In the genomic region with DNA sequence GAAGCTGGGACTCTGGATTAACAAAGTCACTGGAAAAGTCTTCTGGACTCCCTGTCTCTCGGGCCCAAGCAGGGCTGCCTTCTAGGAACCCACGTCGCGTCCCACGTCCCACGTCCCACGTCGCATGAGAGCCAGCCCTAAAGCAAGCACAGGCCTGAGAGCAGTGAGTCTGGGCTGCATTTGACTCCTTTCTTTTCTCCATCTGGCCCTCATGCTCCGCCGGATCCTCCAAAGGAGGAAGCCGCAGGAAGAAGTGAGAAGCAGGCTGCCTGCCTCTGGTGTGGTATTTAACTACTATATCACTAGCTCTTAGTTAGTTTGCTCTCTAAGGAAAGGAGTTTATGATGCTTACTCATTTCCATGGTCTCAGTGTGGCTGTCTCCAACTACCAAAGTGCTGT, we compare ENCODE assay signal across 10 mouse cellular contexts. TPM values are rescaled to one million over a fixed set of nuclear protein-coding genes. Genes with fewer than 3 reads are reported as not detected.
DNase-seq lines count a peak whose midpoint lies in the region; ATAC-seq and TF ChIP-seq lines count a peak whose summit lies in the region.
"Had no signal": no experiment of that assay in that cellular context is flagged by ENCODE, and none has a peak within 500 bp of the region (broad histone marks: within the 10 kb centered on the region; RNA-seq: fewer than 3 reads in every experiment).

No protein-coding gene starts in this region.

- H3K27ac ChIP-seq in heart, embryonic 12.5 days (ENCODE audit: poor library complexity, severe bottlenecking): no peak overlapping the region
- H3K27ac ChIP-seq in lung, embryonic 16.5 days (ENCODE audit: low read length): 0 out of 2 replicates have a peak overlapping the region, but pooled peaks have one; percentile 13
- H3K27ac ChIP-seq in small intestine, adult 2 months (ENCODE audit: insufficient read depth, low read depth, low read length): peak overlapping the region; percentile 36; the same call in 1 of the 2 replicates
- no peak overlapping the region for H3K27ac ChIP-seq in hindbrain, embryonic 16.5 days (ENCODE audit: low read depth, low read length)
- H3K27ac ChIP-seq: hindbrain, embryonic 13.5 days had no signal

- no peak for TF ChIP-seq POLR2A in small intestine, adult 2 months (IDR thresholded peaks at IDR 0.05; ENCODE audit: low read depth, low read length)

- no peaks in the 10 kb centered on the region for H3K27me3 ChIP-seq in heart, embryonic 12.5 days (replicated peaks)
- no peaks in the 10 kb centered on the region for H3K27me3 ChIP-seq in lung, embryonic 16.5 days (ENCODE audit: control insufficient read depth, insufficient read depth, low read depth, low read length)
- no peaks in the 10 kb centered on the region for H3K27me3 ChIP-seq in small intestine, adult 2 months (ENCODE audit: control insufficient read depth, insufficient read depth, low read length)
- H3K27me3 ChIP-seq in hindbrain, embryonic 16.5 days (replicated peaks; ENCODE audit: control insufficient read depth, insufficient read depth, low read length): no peaks in the 10 kb centered on the region
- H3K27me3 ChIP-seq: hindbrain, embryonic 13.5 days had no signal

- WGBS in heart, embryonic 12.5 days: 82% methylated on average over 11 of the region's 11 CpGs
- WGBS in lung, embryonic 16.5 days: 85% methylated on average over 11 of the region's 11 CpGs
- WGBS in small intestine, adult 2 months: 73% methylated on average over 11 of the region's 11 CpGs
- WGBS in hindbrain, embryonic 16.5 days: 77% methylated on average over 11 of the region's 11 CpGs

- no peak overlapping the region for H3K4me3 ChIP-seq in heart, embryonic 12.5 days
- no peak overlapping the region for H3K4me3 ChIP-seq in lung, embryonic 16.5 days (ENCODE audit: low read length)
- no peak overlapping the region for H3K4me3 ChIP-seq in small intestine, adult 2 months (ENCODE audit: low read depth, low read length)
- H3K4me3 ChIP-seq in hindbrain, embryonic 16.5 days (ENCODE audit: low read length): no peak overlapping the region
- H3K4me3 ChIP-seq: hindbrain, embryonic 13.5 days had no signal

- no peak overlapping the region for H3K9ac ChIP-seq in heart, embryonic 12.5 days
- 0 out of 2 replicates have a peak overlapping the region, but pooled peaks have one; percentile 3 for H3K9ac ChIP-seq in lung, embryonic 16.5 days (ENCODE audit: low read length)
- H3K9ac ChIP-seq in hindbrain, embryonic 16.5 days (ENCODE audit: low read depth, low read length): no peak overlapping the region
- H3K9ac ChIP-seq: hindbrain, embryonic 13.5 days; liver, postnatal 0 days had no signal

- no peak for ATAC-seq in heart, embryonic 12.5 days (ENCODE audit: insufficient number of reproducible peaks, low FRiP score)
- no peak for ATAC-seq in lung, embryonic 16.5 days (ENCODE audit: low read depth)
- no peak for ATAC-seq in hindbrain, embryonic 16.5 days
- ATAC-seq: CD4-positive, CD25-positive, alpha-beta regulatory T cell, adult 4 months had no signal

- H3K4me1 ChIP-seq in heart, embryonic 12.5 days (replicated peaks): peaks cover 26% of the 10 kb centered on the region
- peaks cover 10% of the 10 kb centered on the region for H3K4me1 ChIP-seq in lung, embryonic 16.5 days (replicated peaks; ENCODE audit: control insufficient read depth, insufficient read depth, low read length)
- peaks cover 8% of the 10 kb centered on the region for H3K4me1 ChIP-seq in small intestine, adult 2 months (ENCODE audit: control insufficient read depth, insufficient read depth, insufficient read length, low read length)
- peaks cover 3% of the 10 kb centered on the region; the same call in 1 of the 2 replicates for H3K4me1 ChIP-seq in hindbrain, embryonic 16.5 days (ENCODE audit: control insufficient read depth, insufficient read depth, low read depth, low read length)

- H3K9me3 ChIP-seq in heart, embryonic 12.5 days (replicated peaks): no peaks in the 10 kb centered on the region
- no peaks in the 10 kb centered on the region for H3K9me3 ChIP-seq in lung, embryonic 16.5 days (ENCODE audit: control insufficient read depth, low read length)
- H3K9me3 ChIP-seq in hindbrain, embryonic 16.5 days (ENCODE audit: control insufficient read depth, low read length): no peaks in the 10 kb centered on the region
- H3K9me3 ChIP-seq: hindbrain, embryonic 13.5 days had no signal

- peak overlapping the region; percentile 54; the same call in 1 of the 2 replicates for H3K4me2 ChIP-seq in heart, embryonic 12.5 days
- H3K4me2 ChIP-seq in lung, embryonic 16.5 days (ENCODE audit: low read depth, low read length): no peak overlapping the region; the same call in 1 of the 2 replicates
- no peak overlapping the region for H3K4me2 ChIP-seq in hindbrain, embryonic 16.5 days (ENCODE audit: low read length)

- DNase-seq in heart, postnatal 25 days (ENCODE audit: low spot score): no peak
- DNase-seq in lung, postnatal 10 days: no peak
- peak; percentile 32 for DNase-seq in MEL-GATA-1-ER (ENCODE audit: extremely low read depth, low read depth)

- intact Hi-C loops in heart, postnatal 25 days (cut with DNase I): loop anchor here (1.0 kb wide), 1 partner anchor 264 kb away; a partner anchor contains a TSS

- TF ChIP-seq CTCF in small intestine, adult 2 months (IDR thresholded peaks at IDR 0.05; ENCODE audit: extremely low read depth, insufficient read length, insufficient replicate concordance, low read depth, low read length): no peak

- no peaks in the 10 kb centered on the region for H3K36me3 ChIP-seq in heart, embryonic 12.5 days
- H3K36me3 ChIP-seq in lung, embryonic 16.5 days (ENCODE audit: control insufficient read depth, insufficient read depth, low read length): no peaks in the 10 kb centered on the region
- H3K36me3 ChIP-seq in small intestine, adult 2 months (ENCODE audit: control insufficient read depth, insufficient read depth, low read length): no peaks in the 10 kb centered on the region
- H3K36me3 ChIP-seq in hindbrain, embryonic 16.5 days (ENCODE audit: control insufficient read depth, insufficient read depth, low read length): no peaks in the 10 kb centered on the region
- H3K36me3 ChIP-seq: hindbrain, embryonic 13.5 days had no signal

RNA-seq across cellular contexts. Expression of a gene that starts 39.8 kb away (rescaled TPM):
- polyA plus RNA-seq in heart, embryonic 12.5 days (2016; fragmentation: Nextera tagmentation; extraction: Ambion mirVana): 10.8 and 11.3 TPM in 2 replicates
- total RNA-seq in heart, postnatal 25 days (2021): 1 to 10 TPM; 3.0 to 3.4 TPM
- 13.1 and 13.3 TPM in 2 replicates for polyA plus RNA-seq in lung, embryonic 16.5 days (2015; fragmentation: Nextera tagmentation; extraction: Ambion mirVana)
- 2.1 and 2.9 TPM in 2 replicates for polyA plus RNA-seq in small intestine, adult 2 months (2012; rRNA removed)
- polyA plus RNA-seq in hindbrain, embryonic 16.5 days (2015; fragmentation: Nextera tagmentation; extraction: Ambion mirVana): 12.4 and 13.2 TPM in 2 replicates

RNA-seq across cellular contexts. Expression of a gene that starts 39.9 kb away (rescaled TPM):
- polyA plus RNA-seq in heart, embryonic 12.5 days (2016; fragmentation: Nextera tagmentation; extraction: Ambion mirVana): 13.4 and 14.0 TPM in 2 replicates
- total RNA-seq in heart, postnatal 25 days (2021): 10 to 100 TPM in 1 of 2 experiments, 1 to 10 TPM in 1; 10.0 to 10.8 TPM
- polyA plus RNA-seq in lung, embryonic 16.5 days (2015; fragmentation: Nextera tagmentation; extraction: Ambion mirVana): 12.9 and 13.7 TPM in 2 replicates
- 0.47 and 1.1 TPM in 2 replicates for polyA plus RNA-seq in small intestine, adult 2 months (2012; rRNA removed)
- 9.6 and 12.4 TPM in 2 replicates for polyA plus RNA-seq in hindbrain, embryonic 16.5 days (2015; fragmentation: Nextera tagmentation; extraction: Ambion mirVana)

Comparison
In these comparisons a context has a peak if more than half of its experiments do, and no peak if none do; other contexts are left out.
1. H3K27ac ChIP-seq: peak in lung, embryonic 16.5 days (single experiment) and small intestine, adult 2 months (single experiment); none in heart, embryonic 12.5 days (single experiment) and hindbrain, embryonic 16.5 days (single experiment).